Mouse (Mus musculus): ENCODE data around the gene Gm28372.

- no peak for TF ChIP-seq POLR2A (IDR thresholded peaks at IDR 0.05; ENCODE audit: insufficient read length, low read depth)
- TF ChIP-seq TCF3 (IDR thresholded peaks at IDR 0.05; ENCODE audit: insufficient read length, low read depth), result no peak
- TF ChIP-seq TCF12 (IDR thresholded peaks at IDR 0.05; ENCODE audit: insufficient read depth, poor library complexity, severe bottlenecking), result no peak
- TF ChIP-seq MAX (IDR thresholded peaks at IDR 0.05; ENCODE audit: low read depth), result no peak
- no peak for TF ChIP-seq USF1 (IDR thresholded peaks at IDR 0.05; ENCODE audit: low read depth)
- TF ChIP-seq CEBPB (IDR thresholded peaks at IDR 0.05; ENCODE audit: insufficient read depth, poor library complexity, severe bottlenecking), result no peak
- TF ChIP-seq SRF (IDR thresholded peaks at IDR 0.05; ENCODE audit: control insufficient read depth, insufficient read length, low read depth), result no peak
- TF ChIP-seq E2F4 (IDR thresholded peaks at IDR 0.05; ENCODE audit: insufficient read depth), result no peak
- TF ChIP-seq MYOD1 (IDR thresholded peaks at IDR 0.05; ENCODE audit: control insufficient read depth in 1 of 3, insufficient read length in 2 of 3, low read depth in 2 of 3), result no peak
- TF ChIP-seq POLR2AphosphoS2 (IDR thresholded peaks at IDR 0.05; ENCODE audit: insufficient read length, low read depth), result no peak
Observed at GRCm38 (mm10) chr2:130421781-130422620, 17.0 kb downstream of the Gm28372 start.
